Mouse (Mus musculus): Measurements from ENCODE around the gene Fam241b. TPM values are rescaled to one million over a fixed set of nuclear protein-coding genes. Genes with fewer than 3 reads are reported as not detected.

Fam241b gene
- polyA plus RNA-seq, 2 experiments from 2014 or later: 2.9 to 3.3 TPM

DNA sequence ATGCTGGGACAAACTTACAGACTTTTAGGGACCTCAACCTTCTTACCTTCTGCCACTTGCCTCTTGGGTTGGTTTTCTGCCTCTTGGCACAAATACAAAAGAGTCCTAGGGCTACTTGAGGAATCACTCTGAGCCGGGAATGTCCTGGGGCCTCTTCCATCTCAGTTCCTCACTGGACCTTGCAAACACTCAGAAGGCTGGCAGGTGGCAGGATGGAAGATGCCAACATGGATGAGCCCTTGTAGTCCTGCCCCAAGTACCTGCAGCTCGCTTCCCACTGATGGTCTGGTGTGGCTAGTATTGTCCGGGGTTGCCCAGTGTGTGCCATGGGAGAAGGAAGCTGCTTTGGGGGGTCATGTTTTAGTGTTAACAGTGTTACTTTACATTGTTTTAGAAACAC is 73.8 kb downstream of the Fam241b start:
- ATAC-seq: no peak

DNA sequence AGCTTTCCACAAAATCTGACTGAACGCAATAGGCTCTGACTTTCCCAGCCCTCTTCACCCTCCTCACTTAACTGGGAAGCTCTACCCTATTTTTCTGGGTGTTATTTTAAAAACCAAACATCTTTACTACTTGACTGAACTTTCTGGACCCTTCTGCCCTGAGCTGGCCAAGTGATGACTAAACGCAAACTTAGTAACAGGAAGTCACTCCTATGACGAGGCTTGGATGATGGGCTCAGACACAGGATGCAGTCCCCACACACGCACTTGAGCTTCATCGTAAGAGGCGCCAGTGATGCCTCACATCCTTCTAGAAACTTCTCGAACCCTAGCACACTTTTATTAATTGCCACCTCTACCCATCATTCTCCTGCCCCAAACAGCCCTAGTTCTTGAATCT is 74.3 kb downstream of the Fam241b start:
- ATAC-seq: no peak

DNA sequence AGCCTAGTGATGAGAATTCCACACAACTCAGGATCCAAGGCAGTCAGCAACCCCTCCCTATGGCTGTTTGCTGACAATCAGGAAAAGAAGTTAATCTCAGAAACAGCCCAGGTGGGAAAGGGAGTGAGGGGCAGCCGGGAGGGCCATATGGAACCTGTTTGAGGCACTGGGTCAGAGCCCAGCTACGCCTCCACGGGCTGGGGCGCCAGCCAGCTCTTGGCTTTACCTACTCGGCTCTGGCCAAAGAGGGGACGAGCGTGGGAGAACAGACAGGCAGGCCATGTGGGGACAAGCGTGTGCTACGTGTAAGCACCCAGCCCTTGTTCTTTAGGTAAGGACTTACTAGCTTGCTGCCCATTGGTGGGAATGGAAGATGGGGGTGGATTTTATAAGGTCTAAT is 75.2 kb downstream of the Fam241b start:
- ATAC-seq: no peak

GRCm38 (mm10) chr10:62066213-62066612 is 77.5 kb downstream of the Fam241b start:
- ATAC-seq: no peak

- no peak for ATAC-seq
Measured at GRCm38 (mm10) chr10:62062786-62063185, 80.9 kb downstream of the Fam241b start.

DNA sequence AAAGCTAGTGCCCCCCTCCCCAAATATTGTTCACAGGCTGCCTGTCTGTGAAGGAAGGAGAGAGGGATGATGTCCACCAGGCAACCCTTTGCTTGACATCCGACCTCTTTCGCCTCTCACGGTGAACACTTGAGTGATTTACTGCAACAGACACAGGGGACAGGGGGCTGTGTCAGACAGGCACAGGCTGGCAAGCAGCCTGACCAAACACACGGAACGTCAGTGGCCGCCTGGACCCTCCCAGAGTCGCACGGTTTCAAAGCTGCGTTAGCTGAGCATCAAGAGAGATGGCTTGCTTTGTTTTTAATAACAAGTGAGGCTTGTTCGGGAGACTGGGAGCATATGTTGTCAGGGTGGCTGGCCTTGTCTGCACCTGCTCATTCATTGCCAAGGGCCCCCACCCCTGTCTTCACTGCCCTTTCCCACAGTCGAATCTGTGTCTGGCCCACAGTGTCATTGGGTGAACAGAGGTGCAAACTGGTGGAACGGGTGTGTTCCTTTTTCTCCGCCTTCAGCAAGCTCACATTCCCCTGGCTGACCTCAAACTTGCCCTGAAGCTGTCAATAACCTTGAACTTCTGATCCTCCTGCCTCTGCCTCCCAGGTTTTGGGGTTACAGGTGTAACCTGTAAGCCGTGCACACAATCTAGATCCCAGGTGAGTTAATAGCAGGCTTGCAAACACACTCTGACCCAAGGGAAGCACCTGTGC is 82.6 kb downstream of the Fam241b start:
- ATAC-seq: no peak

DNA sequence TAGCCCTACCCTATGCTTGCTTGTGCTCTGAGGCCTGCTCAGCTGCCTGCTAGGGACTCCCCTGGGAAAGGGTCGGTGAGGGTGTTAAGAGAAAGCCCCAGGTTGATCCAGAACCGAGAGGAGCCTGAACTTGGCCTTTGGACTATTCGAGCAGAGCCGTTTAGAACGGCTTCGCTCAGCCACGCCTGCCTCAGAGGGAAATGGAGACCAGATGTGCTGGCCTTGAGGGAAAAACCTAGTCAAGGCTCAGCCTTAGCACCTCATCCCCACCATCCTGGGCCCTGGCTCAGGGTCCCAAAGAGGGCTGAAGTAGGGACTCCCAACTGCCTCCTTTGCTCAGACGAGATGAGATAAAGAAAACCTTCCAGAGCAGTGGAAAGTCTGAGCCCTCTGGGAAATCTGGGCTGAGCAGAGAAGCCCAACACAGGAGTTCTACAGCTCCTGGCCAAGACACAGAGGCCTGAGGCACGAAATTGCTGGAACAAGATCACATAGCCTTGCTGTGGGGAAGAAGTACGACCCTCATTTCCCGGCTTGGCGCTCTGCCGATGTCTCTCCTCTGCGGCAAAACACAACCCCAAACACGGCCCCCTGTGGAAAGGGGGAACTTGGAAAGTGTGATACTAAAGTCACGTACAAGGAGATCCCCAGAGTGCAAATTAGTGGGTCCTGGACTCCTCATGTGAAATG is 83.4 kb downstream of the Fam241b start:
- ATAC-seq: no peak

- no peak for ATAC-seq
Measured at GRCm38 (mm10) chr10:62058508-62059375, 85.0 kb downstream of the Fam241b start.

Other genes starting within 250 kb of the Fam241b start
- gene Col13a1, start 164.8 kb downstream of the Fam241b start, polyA plus RNA-seq (2017; shearing (Covaris generic)): not detected
- gene Neurog3, start 10.8 kb downstream of the Fam241b start, polyA plus RNA-seq (2017; shearing (Covaris generic)): not detected
- under 1 TPM in 1 of 2 experiments, not detected in 1; 0.15 TPM for gene Tspan15, start 87.3 kb upstream of the Fam241b start, polyA plus RNA-seq (2017; shearing (Covaris generic))
- not detected for gene Tacr2, start 108.5 kb upstream of the Fam241b start, polyA plus RNA-seq (2017; shearing (Covaris generic))
- 10 to 100 TPM; 52.7 to 92.5 TPM for gene Hk1, start 236.0 kb upstream of the Fam241b start, polyA plus RNA-seq (2017; shearing (Covaris generic))